Mouse (Mus musculus) limb, embryonic 11.5 days (tissue): ENCODE data around the gene Pus3. TPM values are rescaled to one million over a fixed set of nuclear protein-coding genes. Genes with fewer than 3 reads are reported as not detected.
A peak's percentile ranks its signal among the peaks of the same experiment; 100 is the strongest.

Experiments
- ATAC-seq: fragments of 200-750 bp; cut with Nextera tagmentation; 2 replicates; pipeline ENCODE4 v1.8.0; 2017; ENCODE audit warnings: low read depth; ENCODE audit not compliant: insufficient number of reproducible peaks, low FRiP score, low TSS enrichment
- DNase-seq: peaks from one replicate; pipeline ENCODE4 v3.0.0-alpha.2; 2015; ENCODE audit warnings: low spot score
- H3K27ac ChIP-seq: fragments of 300-500 bp; sonication (generic); replicated peaks from 2 replicates; pipeline ENCODE4 v1.5.1; 2014; ENCODE audit warnings: low read depth, mild to moderate bottlenecking, low read length
- H3K27me3 ChIP-seq: fragments of 300-500 bp; sonication (generic); 2 replicates; pipeline ENCODE4 v1.6.1; 2014; ENCODE audit warnings: mild to moderate bottlenecking, low read length, mixed read lengths; ENCODE audit not compliant: control insufficient read depth, insufficient read depth
- H3K36me3 ChIP-seq: fragments of 300-500 bp; sonication (generic); 2 replicates; pipeline ENCODE4 v1.6.1; 2014; ENCODE audit warnings: mild to moderate bottlenecking, low read length, moderate library complexity, mixed read lengths; ENCODE audit not compliant: control insufficient read depth, insufficient read depth
- H3K4me1 ChIP-seq: fragments of 300-500 bp; sonication (generic); 2 replicates; pipeline ENCODE4 v1.6.1; 2014; ENCODE audit warnings: low read length, mixed read lengths; ENCODE audit not compliant: control insufficient read depth, insufficient read depth
- H3K4me2 ChIP-seq: fragments of 300-500 bp; sonication (generic); 2 replicates; pipeline ENCODE4 v1.6.1; 2014; ENCODE audit warnings: low read depth, mild to moderate bottlenecking, moderate library complexity; ENCODE audit not compliant: severe bottlenecking
- H3K4me3 ChIP-seq: fragments of 300-500 bp; sonication (generic); 2 replicates; pipeline ENCODE4 v1.5.1; 2014; ENCODE audit warnings: low read depth, low read length
- H3K9ac ChIP-seq: fragments of 300-500 bp; sonication (generic); 2 replicates; pipeline ENCODE4 v1.6.1; 2014; ENCODE audit warnings: mild to moderate bottlenecking, low read length
- H3K9me3 ChIP-seq: fragments of 300-500 bp; sonication (generic); 2 replicates; pipeline ENCODE4 v1.6.1; 2016; ENCODE audit warnings: low read length; ENCODE audit not compliant: control insufficient read depth
- WGBS: fragments of 180-500 bp; shearing (Covaris S2); extraction: QIAGEN DNeasy Blood & Tissue Kit; methylation state at CpG from one replicate; pipeline ENCODE4 v1.1.7; 2014; 5-methylcytosine and 5-hydroxymethylcytosine counted together
- polyA plus RNA-seq: library from polyadenylated mRNA; unstranded; fragments of >200 nt; fragmentation: Nextera tagmentation; extraction: Ambion mirVana; gene quantifications from 2 replicates; pipeline ENCODE4 v1.2.1, GENCODE M21; 2014

The Pus3 gene
- 23.2 and 24.5 TPM in 2 replicates for polyA plus RNA-seq

- peak within 1 kb of the TSS; percentile 57 for H3K4me3 ChIP-seq
- ATAC-seq (peak; percentile 78), DNase-seq (peak; percentile 70)
- no peaks in the 10 kb centered on the region; the same call in 1 of the 2 replicates for H3K27me3 ChIP-seq
- H3K4me2 ChIP-seq = peak within 1 kb of the TSS; percentile 89
- H3K4me1 ChIP-seq = peaks cover 7% of the 10 kb centered on the region
- H3K9ac ChIP-seq = peak within 1 kb of the TSS; percentile 68
- no peaks in the 10 kb centered on the region for H3K9me3 ChIP-seq
- H3K36me3 ChIP-seq = peaks cover 3% of the 10 kb centered on the region; the same call in 1 of the 2 replicates
- under 1% methylated on average over 58 of the region's 59 CpGs for WGBS
- H3K27ac ChIP-seq = 0 out of 2 replicates have a peak within 1 kb of the TSS, but pooled peaks have one; percentile 14
Observed at GRCm38 (mm10) chr9:35558257-35559008, at the start of gene Pus3, which contains the start of gene Ddx25. TSS of gene Pus3 (plus strand) at chr9:35558595. TSS of gene Ddx25 (minus strand) at chr9:35558528.

- H3K4me3 ChIP-seq = no peak overlapping the region
- H3K27ac ChIP-seq = no peak overlapping the region
- no peaks in the 10 kb centered on the region for H3K4me1 ChIP-seq
- H3K4me2 ChIP-seq = no peak overlapping the region
- DNase-seq (no peak), ATAC-seq (no peak)
- no peaks in the 10 kb centered on the region for H3K27me3 ChIP-seq
- no peaks in the 10 kb centered on the region for H3K9me3 ChIP-seq
- no peaks in the 10 kb centered on the region for H3K36me3 ChIP-seq
- 82% methylated on average over 4 of the region's 4 CpGs for WGBS
- no peak overlapping the region for H3K9ac ChIP-seq
Observed at GRCm38 (mm10) chr9:35513900-35514299, 44.5 kb upstream of the Pus3 start.

- Histone ChIP-seq H3K4me3 (no peak overlapping the region), H3K9ac (no peak overlapping the region), H3K4me1 (no peaks in the 10 kb centered on the region; the same call in 1 of the 2 replicates), H3K27me3 (no peaks in the 10 kb centered on the region), H3K36me3 (no peaks in the 10 kb centered on the region), H3K4me2 (no peak overlapping the region), H3K9me3 (no peaks in the 10 kb centered on the region), H3K27ac (no peak overlapping the region)
- WGBS = 88% methylated on average over 5 of the region's 5 CpGs
- DNase-seq (no peak), ATAC-seq (no peak)
Observed at GRCm38 (mm10) chr9:35516182-35516581, 42.2 kb upstream of the Pus3 start.

GRCm38 (mm10) chr9:35516711-35517110, 41.7 kb upstream of the Pus3 start:
- Histone ChIP-seq H3K4me2 (no peak overlapping the region), H3K4me3 (no peak overlapping the region), H3K9me3 (no peaks in the 10 kb centered on the region), H3K27ac (no peak overlapping the region), H3K27me3 (no peaks in the 10 kb centered on the region), H3K9ac (no peak overlapping the region), H3K36me3 (no peaks in the 10 kb centered on the region), H3K4me1 (peaks cover 3% of the 10 kb centered on the region; the same call in 1 of the 2 replicates)
- 93% methylated on average over 16 of the region's 16 CpGs for WGBS
- no peak for ATAC-seq
- no peak for DNase-seq

GRCm38 (mm10) chr9:35518169-35518568, 40.2 kb upstream of the Pus3 start, which contains the start of gene Gm1113:
TSS of gene Gm1113 (minus strand) at chr9:35518269.
- Histone ChIP-seq H3K4me1 (peaks cover 8% of the 10 kb centered on the region), H3K27me3 (no peaks in the 10 kb centered on the region), H3K4me3 (no peak within 1 kb of the TSS), H3K9me3 (no peaks in the 10 kb centered on the region), H3K36me3 (no peaks in the 10 kb centered on the region), H3K4me2 (no peak within 1 kb of the TSS), H3K27ac (no peak within 1 kb of the TSS), H3K9ac (no peak within 1 kb of the TSS)
- 77% methylated on average over 3 of the region's 3 CpGs for WGBS
- ATAC-seq (no peak), DNase-seq (no peak)

- Histone ChIP-seq H3K4me2 (no peak overlapping the region), H3K9ac (no peak overlapping the region), H3K9me3 (no peaks in the 10 kb centered on the region), H3K36me3 (no peaks in the 10 kb centered on the region), H3K4me1 (peaks cover 22% of the 10 kb centered on the region), H3K27me3 (no peaks in the 10 kb centered on the region), H3K27ac (no peak overlapping the region), H3K4me3 (no peak overlapping the region)
- no peak for ATAC-seq
- no peak for DNase-seq
- WGBS = 81% methylated on average over 6 of the region's 6 CpGs
Observed at GRCm38 (mm10) chr9:35520631-35521348, 37.6 kb upstream of the Pus3 start.

- DNase-seq (no peak), ATAC-seq (no peak)
- Histone ChIP-seq H3K9me3 (no peaks in the 10 kb centered on the region), H3K4me2 (no peak overlapping the region), H3K9ac (no peak overlapping the region), H3K27me3 (no peaks in the 10 kb centered on the region), H3K36me3 (no peaks in the 10 kb centered on the region), H3K4me3 (no peak overlapping the region), H3K27ac (no peak overlapping the region), H3K4me1 (peaks cover 22% of the 10 kb centered on the region)
- 72% methylated on average over 2 of the region's 2 CpGs for WGBS
Observed at GRCm38 (mm10) chr9:35522241-35522640, 36.2 kb upstream of the Pus3 start.

- ATAC-seq = no peak
- Histone ChIP-seq H3K4me2 (no peak overlapping the region), H3K27me3 (no peaks in the 10 kb centered on the region), H3K27ac (peak overlapping the region; percentile 50; the same call in 1 of the 2 replicates), H3K4me1 (peaks cover 22% of the 10 kb centered on the region), H3K9me3 (no peaks in the 10 kb centered on the region), H3K9ac (0 out of 2 replicates have a peak overlapping the region, but pooled peaks have one; percentile 19), H3K36me3 (no peaks in the 10 kb centered on the region), H3K4me3 (no peak overlapping the region)
- WGBS = 80% methylated on average over 1 of the region's 1 CpGs
- no peak for DNase-seq
Observed at GRCm38 (mm10) chr9:35522821-35523515, 35.4 kb upstream of the Pus3 start.
